Mouse (Mus musculus) ES-Bruce4 (cell line): ENCODE measurements around the gene Lrrc49. TPM values are rescaled to one million over a fixed set of nuclear protein-coding genes. Genes with fewer than 3 reads are reported as not detected.

ENCODE experiments used
- H3K27ac ChIP-seq: 2 replicates; pipeline ENCODE4 v1.5.1; 2012; ENCODE audit warnings: low read length, inconsistent platforms; ENCODE audit not compliant: insufficient read depth
- H3K27me3 ChIP-seq: 2 replicates; pipeline ENCODE4 v1.6.1; 2012; ENCODE audit warnings: mild to moderate bottlenecking, low read length, inconsistent platforms; ENCODE audit not compliant: control insufficient read depth, poor library complexity, insufficient read depth, severe bottlenecking
- H3K36me3 ChIP-seq: 2 replicates; pipeline ENCODE4 v1.6.1; 2012; ENCODE audit warnings: inconsistent platforms, mild to moderate bottlenecking, low read length, moderate library complexity; ENCODE audit not compliant: control insufficient read depth, poor library complexity, insufficient read depth, severe bottlenecking
- H3K4me1 ChIP-seq: one replicate; pipeline ENCODE4 v1.8.1; 2011; ENCODE audit warnings: low read length; ENCODE audit not compliant: control insufficient read depth, insufficient read depth
- H3K4me3 ChIP-seq: 2 replicates; pipeline ENCODE4 v1.5.1; 2011; ENCODE audit warnings: low read depth, mild to moderate bottlenecking, low read length
- H3K9ac ChIP-seq: 2 replicates; pipeline ENCODE4 v1.6.1; 2012; ENCODE audit warnings: low read depth, mild to moderate bottlenecking, inconsistent platforms; ENCODE audit not compliant: poor library complexity, severe bottlenecking
- H3K9me3 ChIP-seq: replicated peaks from 2 replicates; pipeline ENCODE4 v1.6.1; 2012; ENCODE audit warnings: mild to moderate bottlenecking, low read length, inconsistent platforms; ENCODE audit not compliant: control insufficient read depth, poor library complexity, insufficient read depth, severe bottlenecking
- CTCF ChIP-seq: IDR thresholded peaks from one replicate; pipeline ENCODE4 v1.8.1; 2011; ENCODE audit warnings: low read depth, low read length
- EP300 ChIP-seq: IDR thresholded peaks from 2 replicates; pipeline ENCODE4 v1.6.1; 2011; ENCODE audit warnings: low read depth, low read length; ENCODE audit not compliant: insufficient read depth
- POLR2A ChIP-seq: IDR thresholded peaks from one replicate; pipeline ENCODE4 v1.8.1; 2011; ENCODE audit warnings: low read length; ENCODE audit not compliant: insufficient read depth
- polyA plus RNA-seq: library from polyadenylated mRNA; stranded (reverse); fragments of >200 nt; gene quantifications from 2 replicates; pipeline ENCODE4 v1.2.4, GENCODE M21; 2011; ENCODE audit warnings: low read depth; ENCODE audit not compliant: missing spikeins, insufficient read depth, insufficient read length

The Lrrc49 gene
- polyA plus RNA-seq, 1 experiment = 5.7 TPM

- H3K27me3 ChIP-seq = no peaks in the 10 kb centered on the region
- H3K9me3 ChIP-seq = no peaks in the 10 kb centered on the region
- no peaks in the 10 kb centered on the region for H3K36me3 ChIP-seq
- H3K4me1 ChIP-seq = no peaks in the 10 kb centered on the region
- TF ChIP-seq CTCF (no peak), EP300 (no peak), POLR2A (no peak)
- no peak overlapping the region for H3K27ac ChIP-seq
- H3K9ac ChIP-seq = no peak overlapping the region
- H3K4me3 ChIP-seq = no peak overlapping the region
Measured at GRCm38 (mm10) chr9:60604971-60605370, 83.0 kb downstream of the Lrrc49 start.

GRCm38 (mm10) chr9:60601936-60602335, 86.0 kb downstream of the Lrrc49 start:
- Histone ChIP-seq H3K4me1 (no peaks in the 10 kb centered on the region), H3K9ac (no peak overlapping the region), H3K9me3 (no peaks in the 10 kb centered on the region), H3K36me3 (no peaks in the 10 kb centered on the region), H3K27me3 (no peaks in the 10 kb centered on the region), H3K4me3 (no peak overlapping the region), H3K27ac (no peak overlapping the region)
- TF ChIP-seq POLR2A = no peak
- TF ChIP-seq CTCF = no peak
- no peak for TF ChIP-seq EP300

- no peaks in the 10 kb centered on the region for H3K27me3 ChIP-seq
- no peak overlapping the region for H3K27ac ChIP-seq
- H3K36me3 ChIP-seq = no peaks in the 10 kb centered on the region
- no peak overlapping the region for H3K4me3 ChIP-seq
- TF ChIP-seq EP300 (no peak), CTCF (no peak), POLR2A (no peak)
- H3K9ac ChIP-seq = no peak overlapping the region
- no peaks in the 10 kb centered on the region for H3K4me1 ChIP-seq
- no peaks in the 10 kb centered on the region for H3K9me3 ChIP-seq
Measured at GRCm38 (mm10) chr9:60600273-60600672, 87.7 kb downstream of the Lrrc49 start.

GRCm38 (mm10) chr9:60599489-60599888, 88.5 kb downstream of the Lrrc49 start:
- no peak overlapping the region for H3K9ac ChIP-seq
- H3K36me3 ChIP-seq = no peaks in the 10 kb centered on the region
- no peaks in the 10 kb centered on the region for H3K27me3 ChIP-seq
- H3K4me3 ChIP-seq = no peak overlapping the region
- H3K9me3 ChIP-seq = no peaks in the 10 kb centered on the region
- H3K27ac ChIP-seq = no peak overlapping the region
- TF ChIP-seq CTCF (peak; percentile 11), EP300 (no peak)
- no peaks in the 10 kb centered on the region for H3K4me1 ChIP-seq

GRCm38 (mm10) chr9:60595406-60595805, 92.6 kb downstream of the Lrrc49 start:
- no peaks in the 10 kb centered on the region for H3K9me3 ChIP-seq
- no peaks in the 10 kb centered on the region for H3K27me3 ChIP-seq
- no peaks in the 10 kb centered on the region for H3K4me1 ChIP-seq
- no peak overlapping the region for H3K4me3 ChIP-seq
- no peak for TF ChIP-seq CTCF
- TF ChIP-seq EP300 = no peak
- TF ChIP-seq POLR2A = no peak
- no peaks in the 10 kb centered on the region for H3K36me3 ChIP-seq
- no peak overlapping the region for H3K9ac ChIP-seq
- no peak overlapping the region for H3K27ac ChIP-seq

- Histone ChIP-seq H3K9me3 (no peaks in the 10 kb centered on the region), H3K9ac (no peak overlapping the region), H3K4me1 (no peaks in the 10 kb centered on the region), H3K36me3 (no peaks in the 10 kb centered on the region), H3K27me3 (no peaks in the 10 kb centered on the region), H3K27ac (no peak overlapping the region), H3K4me3 (no peak overlapping the region)
- TF ChIP-seq CTCF (no peak), EP300 (no peak), POLR2A (no peak)
Measured at GRCm38 (mm10) chr9:60592974-60593373, 95.0 kb downstream of the Lrrc49 start.
